Mouse (Mus musculus): ENCODE data around the gene Il1r1. TPM values are rescaled to one million over a fixed set of nuclear protein-coding genes. Genes with fewer than 3 reads are reported as not detected.
A peak's percentile ranks its signal among the peaks of the same experiment; 100 is the strongest.

The Il1r1 gene
- polyA plus RNA-seq, 1 experiment from 2014 or later = 7.0 TPM

DNA sequence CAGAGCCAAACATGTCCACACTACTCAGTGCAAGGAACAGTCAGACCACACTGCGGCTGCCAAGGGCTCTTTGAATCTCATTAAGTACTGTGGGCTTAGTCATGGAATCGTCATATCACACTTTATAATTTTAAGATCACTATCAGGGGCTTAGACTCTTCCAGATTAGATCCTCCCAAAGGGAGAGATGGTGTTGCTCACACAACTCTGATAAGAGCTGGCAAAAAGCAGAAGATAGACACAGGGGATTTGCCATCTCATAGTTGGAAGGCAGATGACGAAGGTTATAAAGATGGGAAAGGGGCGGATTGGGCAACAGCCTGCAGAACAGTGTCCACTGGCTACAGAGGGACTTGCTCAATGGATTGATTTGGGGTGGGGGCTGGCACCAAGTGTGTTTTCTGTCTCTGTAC, 130.6 kb downstream of the Il1r1 start:
- no peak overlapping the region for H3K4me2 ChIP-seq
- 76% methylated on average over 4 of the region's 4 CpGs for WGBS
- ATAC-seq (replicated peaks; ENCODE audit: insufficient number of reproducible peaks, insufficient read depth, low FRiP score, low read depth) = no peak
- no peak overlapping the region for H3K9ac ChIP-seq
- H3K27ac ChIP-seq = no peak overlapping the region
- no peaks in the 10 kb centered on the region for H3K27me3 ChIP-seq
- H3K4me1 ChIP-seq (replicated peaks) = peaks cover 22% of the 10 kb centered on the region
- no peaks in the 10 kb centered on the region for H3K9me3 ChIP-seq (replicated peaks)
- no peak overlapping the region for H3K4me3 ChIP-seq
- H3K36me3 ChIP-seq = no peaks in the 10 kb centered on the region

DNA sequence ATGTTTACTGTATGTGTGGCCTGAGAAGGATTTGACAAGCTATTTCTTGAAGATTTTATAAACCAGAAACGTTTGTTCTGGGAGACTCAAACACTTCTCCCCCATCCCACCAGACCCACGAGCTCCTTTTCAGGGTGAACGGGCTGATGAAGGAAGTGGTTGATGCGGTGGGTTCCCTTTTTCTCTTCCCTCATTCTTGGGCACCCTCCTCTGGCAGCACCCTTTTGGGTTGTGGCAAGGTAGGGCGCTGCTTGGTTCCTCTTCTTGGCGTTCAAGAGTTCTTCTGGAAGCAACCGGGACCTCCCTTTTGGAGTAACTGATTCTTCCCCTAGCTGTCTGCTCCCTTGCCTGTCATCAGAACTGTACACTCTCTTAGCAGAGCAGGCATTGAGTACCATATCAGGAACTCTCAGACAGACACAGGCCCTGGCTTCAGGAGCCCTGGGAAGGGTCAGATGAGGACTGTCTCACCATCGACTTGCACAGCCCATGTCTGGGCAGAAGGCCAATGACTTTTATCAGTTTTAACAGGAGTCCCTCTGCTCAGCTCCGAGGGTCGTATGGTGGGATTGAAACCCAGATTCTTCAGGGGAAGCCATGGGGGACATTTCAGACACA, 131.1 kb downstream of the Il1r1 start:
- no peak for ATAC-seq (replicated peaks; ENCODE audit: insufficient number of reproducible peaks, insufficient read depth, low FRiP score, low read depth)

DNA sequence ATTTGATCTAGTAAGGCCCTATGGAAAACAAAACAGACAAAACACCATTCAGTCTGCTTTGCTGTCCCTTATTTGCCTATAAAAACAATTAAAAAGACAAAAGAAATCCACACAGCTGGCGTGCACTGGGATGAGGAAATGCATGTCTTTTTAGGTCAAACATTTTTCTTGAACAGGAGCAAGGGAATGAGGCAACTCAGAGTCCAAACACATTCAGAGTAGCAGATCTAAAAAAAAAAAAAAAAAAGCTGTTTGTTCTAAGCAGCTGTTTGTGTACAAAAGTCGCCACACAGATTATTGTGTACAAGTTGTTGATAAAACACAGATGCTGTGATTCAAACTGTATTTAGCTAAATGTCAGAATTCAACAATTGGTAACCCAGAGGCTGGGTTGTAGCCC, 133.0 kb downstream of the Il1r1 start:
- 71% methylated on average over 2 of the region's 2 CpGs for WGBS

More for the DNA sequence above, 131.1 kb downstream of the Il1r1 start:
- Histone ChIP-seq H3K27ac (no peak overlapping the region), H3K4me3 (no peak overlapping the region), H3K4me1 (replicated peaks) (peaks cover 22% of the 10 kb centered on the region), H3K4me2 (no peak overlapping the region), H3K27me3 (no peaks in the 10 kb centered on the region), H3K36me3 (no peaks in the 10 kb centered on the region), H3K9me3 (replicated peaks) (no peaks in the 10 kb centered on the region), H3K9ac (no peak overlapping the region)
- 35% methylated on average over 10 of the region's 10 CpGs for WGBS

DNA sequence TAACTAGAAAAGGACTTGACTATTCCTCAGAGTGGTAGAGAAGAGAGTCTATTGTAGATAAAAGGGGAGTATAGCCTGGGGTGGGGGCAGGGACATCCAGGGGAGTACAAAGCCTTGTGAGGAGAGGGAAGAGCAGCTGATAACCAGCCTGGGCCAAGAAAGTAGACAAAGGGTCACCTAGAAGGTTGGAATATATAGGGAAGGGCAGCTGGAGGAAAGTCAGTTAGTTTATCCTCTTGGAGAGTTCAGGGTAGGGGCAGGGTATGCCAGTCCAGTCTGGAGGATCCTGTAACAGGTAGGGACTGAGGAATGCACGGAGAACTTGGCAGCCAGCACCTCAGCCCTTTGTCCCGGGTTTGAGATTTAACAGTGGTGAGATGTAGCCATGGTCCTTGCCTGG, 133.5 kb downstream of the Il1r1 start:
- 29% methylated on average over 2 of the region's 2 CpGs for WGBS
- H3K27me3 ChIP-seq = no peaks in the 10 kb centered on the region
- peaks cover 22% of the 10 kb centered on the region for H3K4me1 ChIP-seq (replicated peaks)
- no peak overlapping the region for H3K4me2 ChIP-seq
- H3K9me3 ChIP-seq (replicated peaks) = no peaks in the 10 kb centered on the region
- no peak overlapping the region for H3K4me3 ChIP-seq
- H3K9ac ChIP-seq = no peak overlapping the region
- no peak for ATAC-seq (replicated peaks; ENCODE audit: insufficient number of reproducible peaks, insufficient read depth, low FRiP score, low read depth)
- H3K36me3 ChIP-seq = no peaks in the 10 kb centered on the region
- H3K27ac ChIP-seq = peak overlapping the region; percentile 36

More for the DNA sequence above, 133.0 kb downstream of the Il1r1 start:
- Histone ChIP-seq H3K4me1 (replicated peaks) (peaks cover 22% of the 10 kb centered on the region), H3K4me3 (no peak overlapping the region), H3K27ac (no peak overlapping the region), H3K27me3 (no peaks in the 10 kb centered on the region), H3K9ac (no peak overlapping the region), H3K9me3 (replicated peaks) (no peaks in the 10 kb centered on the region), H3K36me3 (no peaks in the 10 kb centered on the region), H3K4me2 (no peak overlapping the region)
- no peak for ATAC-seq (replicated peaks; ENCODE audit: insufficient number of reproducible peaks, insufficient read depth, low FRiP score, low read depth)

- Histone ChIP-seq H3K9ac (no peak overlapping the region), H3K36me3 (no peaks in the 10 kb centered on the region), H3K27ac (peak overlapping the region; percentile 36), H3K4me2 (no peak overlapping the region), H3K4me1 (replicated peaks) (peaks cover 22% of the 10 kb centered on the region), H3K4me3 (no peak overlapping the region), H3K9me3 (replicated peaks) (no peaks in the 10 kb centered on the region), H3K27me3 (no peaks in the 10 kb centered on the region)
- WGBS = 25% methylated on average over 4 of the region's 4 CpGs
- peak; percentile 64; the same call in 1 of the 2 replicates for ATAC-seq (replicated peaks; ENCODE audit: insufficient number of reproducible peaks, insufficient read depth, low FRiP score, low read depth)
These were observed 133.9 kb downstream of the Il1r1 start for GRCm38 (mm10) chr1:40358771-40359181.

DNA sequence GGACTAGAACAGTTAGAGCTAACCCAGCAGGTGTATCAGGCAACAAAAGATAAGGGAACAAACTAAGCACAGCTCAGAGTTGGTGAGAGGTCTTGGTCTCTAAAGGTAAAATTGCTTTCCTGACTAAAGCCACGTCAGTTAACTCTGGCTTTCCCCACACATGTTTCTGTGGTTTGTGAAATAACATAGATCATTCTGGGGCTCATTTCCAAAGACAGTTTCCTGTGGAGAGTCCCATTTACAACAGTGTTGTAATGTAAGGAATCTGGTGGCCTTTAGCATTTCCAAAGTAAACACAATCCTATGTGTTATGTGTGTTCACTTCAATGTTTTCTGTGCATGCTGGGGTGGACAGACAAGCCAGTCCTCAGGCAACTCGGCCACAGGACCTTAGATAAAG, 134.9 kb downstream of the Il1r1 start:
- WGBS = 43% methylated on average over 2 of the region's 2 CpGs
- no peak overlapping the region for H3K4me3 ChIP-seq
- peaks cover 22% of the 10 kb centered on the region for H3K4me1 ChIP-seq (replicated peaks)
- no peak overlapping the region for H3K9ac ChIP-seq
- H3K4me2 ChIP-seq = no peak overlapping the region
- no peak overlapping the region for H3K27ac ChIP-seq
- no peak for ATAC-seq (replicated peaks; ENCODE audit: insufficient number of reproducible peaks, insufficient read depth, low FRiP score, low read depth)
- no peaks in the 10 kb centered on the region for H3K9me3 ChIP-seq (replicated peaks)
- H3K36me3 ChIP-seq = no peaks in the 10 kb centered on the region
- H3K27me3 ChIP-seq = no peaks in the 10 kb centered on the region

- Histone ChIP-seq H3K36me3 (no peaks in the 10 kb centered on the region), H3K9ac (no peak overlapping the region), H3K4me1 (replicated peaks) (peaks cover 17% of the 10 kb centered on the region), H3K9me3 (replicated peaks) (no peaks in the 10 kb centered on the region), H3K27ac (no peak overlapping the region), H3K4me3 (no peak overlapping the region), H3K27me3 (no peaks in the 10 kb centered on the region), H3K4me2 (no peak overlapping the region)
- WGBS = 55% methylated on average over 7 of the region's 7 CpGs
- no peak for ATAC-seq (replicated peaks; ENCODE audit: insufficient number of reproducible peaks, insufficient read depth, low FRiP score, low read depth)
These were observed 136.1 kb downstream of the Il1r1 start for GRCm38 (mm10) chr1:40360969-40361368.

DNA sequence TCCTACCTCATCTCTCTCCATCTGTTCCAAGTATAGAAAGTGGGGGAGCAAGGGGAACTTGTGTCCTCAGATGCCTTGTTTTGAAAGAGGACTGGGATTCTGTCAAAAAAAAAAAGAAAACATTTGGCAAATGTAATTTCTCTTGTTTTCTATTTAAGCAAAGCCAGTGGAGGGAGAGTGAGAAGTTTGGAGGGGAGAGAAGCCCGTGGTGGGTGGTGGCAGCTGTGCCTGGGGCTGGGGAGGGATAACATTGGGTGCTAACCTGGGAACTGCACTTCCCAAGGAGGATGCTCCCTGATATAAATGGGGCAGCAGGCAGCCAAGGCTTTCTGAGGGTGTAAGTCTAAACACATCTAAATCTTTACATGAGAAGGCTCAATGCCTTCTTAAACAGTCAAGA, 136.7 kb downstream of the Il1r1 start:
- no peaks in the 10 kb centered on the region for H3K9me3 ChIP-seq (replicated peaks)
- 63% methylated on average over 1 of the region's 1 CpGs for WGBS
- peaks cover 14% of the 10 kb centered on the region for H3K4me1 ChIP-seq (replicated peaks)
- H3K27me3 ChIP-seq = no peaks in the 10 kb centered on the region
- no peaks in the 10 kb centered on the region for H3K36me3 ChIP-seq
- H3K9ac ChIP-seq = no peak overlapping the region
- no peak for ATAC-seq (replicated peaks; ENCODE audit: insufficient number of reproducible peaks, insufficient read depth, low FRiP score, low read depth)
- no peak overlapping the region for H3K27ac ChIP-seq
- no peak overlapping the region for H3K4me2 ChIP-seq
- H3K4me3 ChIP-seq = no peak overlapping the region

DNA sequence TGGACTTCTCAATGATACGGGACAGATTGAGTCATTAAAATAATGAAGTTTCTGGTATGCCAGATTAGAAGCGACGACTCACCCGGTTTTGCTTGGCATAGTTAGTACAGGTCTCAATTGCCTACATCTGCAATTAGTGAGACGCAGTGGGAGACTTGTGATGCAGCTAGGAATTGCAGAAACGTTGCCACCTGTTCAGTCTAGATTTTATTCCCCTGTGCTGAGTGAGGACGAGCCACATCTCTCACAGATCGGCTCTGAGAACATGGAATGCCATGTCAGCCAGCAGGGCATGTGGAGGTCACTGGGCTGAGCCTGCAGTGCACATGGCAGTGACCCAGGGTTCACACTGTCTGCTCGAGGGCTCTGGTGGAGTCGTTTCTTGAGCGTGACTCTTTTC, 137.9 kb downstream of the Il1r1 start:
- peaks cover 14% of the 10 kb centered on the region for H3K4me1 ChIP-seq (replicated peaks)
- H3K27me3 ChIP-seq = no peaks in the 10 kb centered on the region
- H3K36me3 ChIP-seq = no peaks in the 10 kb centered on the region
- no peak for ATAC-seq (replicated peaks; ENCODE audit: insufficient number of reproducible peaks, insufficient read depth, low FRiP score, low read depth)
- H3K9me3 ChIP-seq (replicated peaks) = no peaks in the 10 kb centered on the region
- H3K27ac ChIP-seq = no peak overlapping the region
- no peak overlapping the region for H3K9ac ChIP-seq
- WGBS = 56% methylated on average over 11 of the region's 11 CpGs
- H3K4me2 ChIP-seq = no peak overlapping the region
- no peak overlapping the region for H3K4me3 ChIP-seq

Other genes with a start within 250 kb of the Il1r1 start
- gene Il1r2, start 151.0 kb upstream of the Il1r1 start, polyA plus RNA-seq (2015; fragmentation: Nextera tagmentation; extraction: Ambion mirVana) = 0.25 and 0.81 TPM in 2 replicates
- 4.4 and 6.4 TPM in 2 replicates for gene Il1rl2, start 99.5 kb downstream of the Il1r1 start, polyA plus RNA-seq (2015; fragmentation: Nextera tagmentation; extraction: Ambion mirVana)
- gene Il1rl1, start 204.5 kb downstream of the Il1r1 start, polyA plus RNA-seq (2015; fragmentation: Nextera tagmentation; extraction: Ambion mirVana) = 0.74 and 1.3 TPM in 2 replicates
- gene Il18r1, start 240.5 kb downstream of the Il1r1 start, polyA plus RNA-seq (2015; fragmentation: Nextera tagmentation; extraction: Ambion mirVana) = 0.25 and 0.37 TPM in 2 replicates